Mouse (Mus musculus) C2C12 (cell line): ENCODE data around the gene Slc39a13. TPM values are rescaled to one million over a fixed set of nuclear protein-coding genes. Genes with fewer than 3 reads are reported as not detected.

Experiments used
- H3K27me3 ChIP-seq: one replicate; pipeline ENCODE4 v1.6.1; 2011; ENCODE audit not compliant: control insufficient read depth, insufficient read depth, insufficient read length
- H3K36me3 ChIP-seq: one replicate; pipeline ENCODE4 v1.6.1; 2011; ENCODE audit not compliant: control insufficient read depth, insufficient read depth
- H3K4me3 ChIP-seq: one replicate; pipeline ENCODE4 v1.5.1; 2011; ENCODE audit warnings: mild to moderate bottlenecking, control low read depth; ENCODE audit not compliant: poor library complexity, insufficient read depth, severe bottlenecking
- H3K79me2 ChIP-seq: one replicate; pipeline ENCODE4 v1.6.1; 2011; ENCODE audit not compliant: control insufficient read depth, insufficient read depth
- H3K79me3 ChIP-seq: one replicate; pipeline ENCODE4 v1.6.1; 2011; ENCODE audit warnings: low read depth, control low read depth
- H3ac ChIP-seq: one replicate; pipeline ENCODE3; 2011; ENCODE audit warnings: low read depth; ENCODE audit not compliant: control insufficient read depth, insufficient read length
- CEBPB ChIP-seq: IDR thresholded peaks from one replicate; pipeline ENCODE4 v1.6.1; 2011; ENCODE audit warnings: low read depth, mild to moderate bottlenecking, control low read depth, moderate library complexity
- CTCF ChIP-seq: IDR thresholded peaks from one replicate; pipeline ENCODE4 v1.5.1; 2011; ENCODE audit not compliant: control insufficient read depth, insufficient read depth, insufficient read length
- FOSL1 ChIP-seq: IDR thresholded peaks from one replicate; pipeline ENCODE4 v1.8.0; 2011; ENCODE audit warnings: mild to moderate bottlenecking, low read length; ENCODE audit not compliant: poor library complexity, insufficient read depth, severe bottlenecking
- MAX ChIP-seq: IDR thresholded peaks from one replicate; pipeline ENCODE4 v1.6.1; 2011; ENCODE audit warnings: mild to moderate bottlenecking, control low read depth
- MYOD1 ChIP-seq: IDR thresholded peaks from one replicate; pipeline ENCODE4 v1.6.1; 2011; ENCODE audit warnings: low read depth; ENCODE audit not compliant: control insufficient read depth, insufficient read length
- MYOG ChIP-seq: IDR thresholded peaks from one replicate; pipeline ENCODE4 v1.6.1; 2011; ENCODE audit not compliant: control insufficient read depth, insufficient read length; ENCODE audit errors: extremely low read depth
- USF1 ChIP-seq: IDR thresholded peaks from one replicate; pipeline ENCODE4 v1.6.1; 2011; ENCODE audit warnings: low read depth, mild to moderate bottlenecking, control low read depth, moderate library complexity
- polyA plus RNA-seq: library from polyadenylated mRNA; unstranded; fragments of >200 nt; fragmentation: generic; extraction: Trizol; gene quantifications from one replicate; pipeline ENCODE4 v1.2.1, GENCODE M21; 2012; ENCODE audit warnings: missing spikeins

Slc39a13 gene
- polyA plus RNA-seq, 1 experiment = 52.3 TPM

- Histone ChIP-seq H3K27me3 (no peaks in the 10 kb centered on the region), H3K4me3 (no peak overlapping the region), H3K36me3 (peaks cover 6% of the 10 kb centered on the region), H3ac (no peak overlapping the region), H3K79me3 (peaks cover 7% of the 10 kb centered on the region), H3K79me2 (peaks cover 29% of the 10 kb centered on the region)
- no peak for TF ChIP-seq MAX
- TF ChIP-seq MYOD1 = no peak
- TF ChIP-seq USF1 = no peak
- TF ChIP-seq CTCF = no peak
- no peak for TF ChIP-seq FOSL1
- TF ChIP-seq CEBPB = no peak
- no peak for TF ChIP-seq MYOG
Measured at GRCm38 (mm10) chr2:91072092-91072491, 1.9 kb upstream of the Slc39a13 start.

DNA sequence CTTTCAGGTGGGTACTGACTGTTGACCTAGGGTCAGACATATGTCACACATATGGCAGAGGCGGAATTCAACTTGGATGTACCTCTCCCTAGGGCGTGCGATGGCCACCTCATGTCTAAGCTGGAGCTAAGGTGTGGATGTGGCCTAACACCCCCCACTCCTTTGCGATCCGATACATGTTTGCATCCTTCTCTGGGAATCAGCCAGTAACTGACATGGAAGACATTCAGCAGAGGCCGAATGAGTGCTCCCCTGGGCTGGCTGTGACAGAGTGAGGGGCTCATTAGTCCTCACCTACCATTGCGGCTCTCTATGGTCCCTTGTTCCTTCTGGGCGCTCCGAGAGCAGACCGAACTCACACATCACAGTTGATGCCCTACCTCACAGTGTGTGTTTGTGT lies 842 bp upstream of the Slc39a13 start:
- peak overlapping the region; percentile 26 for H3K4me3 ChIP-seq
- peak overlapping the region; percentile 52 for H3ac ChIP-seq
- no peaks in the 10 kb centered on the region for H3K27me3 ChIP-seq
- peaks cover 39% of the 10 kb centered on the region for H3K79me2 ChIP-seq
- no peak for TF ChIP-seq FOSL1
- TF ChIP-seq USF1 = no peak
- TF ChIP-seq MYOG = no peak
- H3K79me3 ChIP-seq = peaks cover 7% of the 10 kb centered on the region
- H3K36me3 ChIP-seq = peaks cover 16% of the 10 kb centered on the region

DNA sequence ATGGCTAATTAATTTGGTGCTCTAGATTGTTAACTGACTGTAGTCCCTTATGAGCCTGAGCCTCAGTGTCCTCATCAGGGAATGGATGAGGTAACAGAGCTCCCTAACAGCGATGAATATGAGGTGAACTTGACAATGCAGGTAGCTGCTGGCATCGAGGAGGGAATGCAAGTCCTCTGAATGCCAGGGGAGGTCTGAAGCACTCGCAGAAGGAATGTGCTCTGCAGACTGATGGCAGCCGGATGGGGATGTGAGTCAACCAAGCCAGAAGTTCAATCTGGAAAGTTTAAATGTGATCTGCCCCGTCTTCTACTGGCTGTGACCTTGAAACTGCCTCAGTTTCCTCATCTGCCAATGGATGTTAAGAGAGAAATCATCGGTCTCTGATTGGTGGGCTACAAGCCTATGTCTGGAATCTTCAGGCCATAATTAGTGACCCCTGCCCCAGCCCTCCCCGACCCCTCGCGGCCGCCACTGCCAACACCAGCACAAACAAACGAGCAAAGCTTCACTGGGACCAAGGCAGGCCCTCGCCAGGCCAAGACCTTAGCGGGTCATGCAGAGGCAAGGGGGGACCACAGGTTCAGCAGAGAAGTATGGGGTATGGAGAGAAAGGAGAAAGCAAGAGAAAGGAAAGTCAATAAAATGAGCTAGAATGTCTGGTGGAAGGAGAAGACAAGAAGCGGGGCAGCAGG lies 764 bp downstream of the Slc39a13 start:
- Histone ChIP-seq H3K79me2 (peaks cover 40% of the 10 kb centered on the region), H3K27me3 (no peaks in the 10 kb centered on the region), H3K79me3 (peaks cover 7% of the 10 kb centered on the region), H3K36me3 (peaks cover 26% of the 10 kb centered on the region), H3ac (peak overlapping the region; percentile 86), H3K4me3 (peak overlapping the region; percentile 75)
- TF ChIP-seq FOSL1 (no peak), MYOG (no peak), CEBPB (no peak), MAX (no peak), MYOD1 (no peak), USF1 (no peak), CTCF (no peak)

DNA sequence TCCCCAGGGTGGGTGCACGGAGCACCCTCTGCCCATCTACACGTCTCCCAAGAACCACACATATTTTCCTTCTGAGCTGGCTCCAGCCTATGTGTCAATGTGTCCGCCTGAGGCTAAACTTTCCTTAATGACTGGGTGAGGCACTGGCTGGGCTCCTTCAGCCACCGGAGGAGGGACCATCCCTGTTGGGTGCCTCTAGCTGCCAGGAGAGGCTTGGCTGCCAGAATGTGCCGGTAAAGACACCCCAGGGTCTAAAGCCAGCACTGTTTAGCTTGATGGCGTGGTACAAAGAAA lies 1.4 kb downstream of the Slc39a13 start:
- no peaks in the 10 kb centered on the region for H3K27me3 ChIP-seq
- peak overlapping the region; percentile 75 for H3K4me3 ChIP-seq
- no peak for TF ChIP-seq CEBPB
- peaks cover 40% of the 10 kb centered on the region for H3K79me2 ChIP-seq
- peaks cover 32% of the 10 kb centered on the region for H3K36me3 ChIP-seq
- H3ac ChIP-seq = peak overlapping the region; percentile 86
- H3K79me3 ChIP-seq = peaks cover 7% of the 10 kb centered on the region

- peaks cover 40% of the 10 kb centered on the region for H3K79me2 ChIP-seq
- H3K27me3 ChIP-seq = no peaks in the 10 kb centered on the region
- peaks cover 7% of the 10 kb centered on the region for H3K79me3 ChIP-seq
- peak overlapping the region; percentile 75 for H3K4me3 ChIP-seq
- H3K36me3 ChIP-seq = peaks cover 37% of the 10 kb centered on the region
- no peak for TF ChIP-seq CTCF
- TF ChIP-seq CEBPB = no peak
- no peak for TF ChIP-seq FOSL1
- TF ChIP-seq MYOG = no peak
- peak; percentile 56 for TF ChIP-seq USF1
- no peak for TF ChIP-seq MAX
- TF ChIP-seq MYOD1 = no peak
- H3ac ChIP-seq = peak overlapping the region; percentile 86
Measured at GRCm38 (mm10) chr2:91068162-91068871, 1.9 kb downstream of the Slc39a13 start.

DNA sequence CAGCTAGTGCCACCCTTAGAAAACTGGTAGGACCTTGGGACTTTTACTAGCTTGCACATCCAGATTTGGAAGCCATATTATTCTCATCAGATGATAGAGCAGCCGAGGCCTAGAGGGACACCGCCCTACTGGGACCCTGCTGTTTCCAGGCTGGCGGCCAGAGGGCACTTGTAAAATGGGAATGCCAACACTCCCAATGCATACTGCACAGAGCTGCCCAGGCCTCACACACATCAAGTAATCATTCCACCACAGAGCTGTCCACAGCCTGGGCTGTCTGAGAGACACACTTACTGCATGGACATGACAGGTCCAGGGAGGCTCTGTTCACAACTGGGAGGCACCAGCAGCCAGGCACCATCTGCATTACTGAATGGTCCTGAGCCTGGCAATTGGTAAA lies 3.8 kb downstream of the Slc39a13 start:
- Histone ChIP-seq H3K79me3 (peaks cover 7% of the 10 kb centered on the region), H3K4me3 (no peak overlapping the region), H3K36me3 (peaks cover 51% of the 10 kb centered on the region), H3ac (no peak overlapping the region), H3K27me3 (no peaks in the 10 kb centered on the region), H3K79me2 (peaks cover 40% of the 10 kb centered on the region)
- TF ChIP-seq CTCF (no peak), USF1 (no peak), MYOG (no peak), CEBPB (no peak), MAX (no peak), MYOD1 (no peak), FOSL1 (no peak)
